Mouse (Mus musculus): ENCODE results near the gene Mcur1. TPM values are rescaled to one million over a fixed set of nuclear protein-coding genes. Genes with fewer than 3 reads are reported as not detected.

Gene Mcur1
- total RNA-seq, 2 experiments from 2014 or later, result 7.0 to 7.9 TPM

GRCm38 (mm10) chr13:43497769-43498168 lies 62.2 kb downstream of the Mcur1 start:
- no peak for DNase-seq
- intact Hi-C loops (cut with DNase I), result no loop called here

GRCm38 (mm10) chr13:43496660-43497059 lies 63.3 kb downstream of the Mcur1 start:
- intact Hi-C loops (cut with DNase I), result no loop called here
- no peak for DNase-seq

- intact Hi-C loops (cut with DNase I), result no loop called here
- no peak for DNase-seq
Measured at GRCm38 (mm10) chr13:43495645-43496044, 64.3 kb downstream of the Mcur1 start.

GRCm38 (mm10) chr13:43493725-43494124 lies 66.3 kb downstream of the Mcur1 start:
- intact Hi-C loops (cut with DNase I), result no loop called here
- no peak for DNase-seq

GRCm38 (mm10) chr13:43493058-43493481 lies 66.9 kb downstream of the Mcur1 start:
- DNase-seq, result no peak
- intact Hi-C loops (cut with DNase I), result no loop called here

Other genes with a start within 250 kb of the Mcur1 start
- 10 to 100 TPM; 21.0 to 23.6 TPM for gene Sirt5, start 194.7 kb downstream of the Mcur1 start, total RNA-seq (2021)
- gene Nol7, start 161.8 kb downstream of the Mcur1 start, total RNA-seq (2021), result 100 to 1,000 TPM; 102 to 103 TPM
- 10 to 100 TPM; 64.7 to 66.3 TPM for gene Ranbp9, start 78.9 kb downstream of the Mcur1 start, total RNA-seq (2021)
- gene Rnf182, start 55.5 kb upstream of the Mcur1 start, total RNA-seq (2021), result 10 to 100 TPM; 20.1 to 20.8 TPM
- 1 to 10 TPM; 6.7 to 7.6 TPM for gene Cd83, start 224.6 kb upstream of the Mcur1 start, total RNA-seq (2021)

Measured in left cerebral cortex, postnatal 4 days (tissue).